Mouse (Mus musculus): Measurements from ENCODE around the gene Lhfpl5.
A peak's percentile ranks its signal among the peaks of the same experiment; 100 is the strongest.

DNA sequence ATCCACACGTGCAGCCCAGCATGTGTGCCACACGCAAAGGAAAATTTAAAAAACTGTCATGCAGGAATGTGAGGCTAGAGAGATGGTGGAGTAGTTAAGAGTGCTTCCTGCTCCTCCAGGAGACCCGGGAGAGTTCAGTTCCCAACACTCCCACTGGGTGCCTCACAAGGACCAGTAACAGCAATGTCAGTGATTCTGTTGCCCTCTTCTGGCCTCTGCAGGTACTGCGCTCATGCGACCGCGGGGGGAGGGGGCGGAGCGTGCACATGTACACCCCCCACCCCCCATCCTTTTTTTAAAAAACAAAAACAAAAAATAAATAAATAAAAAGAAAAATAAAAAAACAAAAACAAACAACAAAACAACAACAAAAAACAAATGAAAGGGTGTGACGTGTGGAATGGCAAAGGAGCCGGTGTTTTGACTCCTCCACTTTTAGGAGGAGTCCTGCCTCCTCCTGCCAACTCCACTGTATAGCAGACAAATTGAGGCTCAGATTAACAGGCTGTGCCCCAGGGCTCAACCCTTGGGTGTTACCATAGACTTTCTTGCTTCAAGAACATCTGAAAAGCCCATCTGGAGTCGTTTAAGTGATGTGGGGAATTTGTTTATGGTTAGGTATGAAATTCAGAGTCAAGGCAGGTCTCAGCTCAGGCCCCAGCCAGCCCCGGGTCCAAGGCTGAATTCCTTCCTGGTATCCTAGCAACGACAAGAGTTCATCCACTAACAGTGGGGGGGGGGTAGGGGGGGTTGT lies 22.2 kb upstream of the Lhfpl5 start:
- TF ChIP-seq CTCF (IDR thresholded peaks at IDR 0.05; ENCODE audit: low read depth, low read length) (peak; percentile 53; the same call in 1 of the 2 replicates), GATA2 (IDR thresholded peaks at IDR 0.05; ENCODE audit: borderline replicate concordance, low read depth, low read length) (no peak), GATA1 (IDR thresholded peaks at IDR 0.05; ENCODE audit: borderline replicate concordance, low read length) (no peak), TAL1 (conservative IDR thresholded peaks at IDR 0.05; ENCODE audit: low read depth, low read length) (no peak)

All from G1E (cell line).